Mouse (Mus musculus) limb, embryonic 10.5 days (tissue): ENCODE measurements at regions not wholly inside any gene's neighbourhood (a gene's known extent, or its start where the extent isn't known, plus 50 kb on each side); places are given as distances from the start of the nearest gene placed in this dataset.

Experiments used
- DNase-seq: peaks from one replicate; pipeline ENCODE4 v3.0.0-alpha.2; 2017; ENCODE audit warnings: low spot score
- H3K27ac ChIP-seq: fragments of 300-500 bp; sonication (generic); 2 replicates; pipeline ENCODE4 v1.5.1; 2016; ENCODE audit warnings: mild to moderate bottlenecking
- H3K27me3 ChIP-seq: fragments of 300-500 bp; sonication (generic); 2 replicates; pipeline ENCODE4 v1.6.1; 2016; ENCODE audit warnings: low read depth, mild to moderate bottlenecking; ENCODE audit not compliant: poor library complexity, severe bottlenecking
- H3K36me3 ChIP-seq: fragments of 300-500 bp; sonication (generic); 2 replicates; pipeline ENCODE4 v1.6.1; 2016; ENCODE audit warnings: mild to moderate bottlenecking, moderate library complexity
- H3K4me1 ChIP-seq: fragments of 300-500 bp; sonication (generic); 2 replicates; pipeline ENCODE4 v1.6.1; 2016
- H3K4me3 ChIP-seq: fragments of 300-500 bp; sonication (generic); 2 replicates; pipeline ENCODE4 v1.5.1; 2016; ENCODE audit warnings: mild to moderate bottlenecking, moderate library complexity
- H3K9me3 ChIP-seq: fragments of 300-500 bp; sonication (generic); replicated peaks from 2 replicates; pipeline ENCODE4 v1.6.1; 2016; ENCODE audit warnings: mild to moderate bottlenecking
- WGBS: fragments of 180-500 bp; shearing (Covaris S2); methylation state at CpG from one replicate; pipeline ENCODE4 v1.1.7; 2016; 5-methylcytosine and 5-hydroxymethylcytosine counted together

GRCm38 (mm10) chr12:99116491-99116890 is 196.1 kb downstream of the Ttc8 start:
- no peaks in the 10 kb centered on the region for H3K9me3 ChIP-seq
- H3K27me3 ChIP-seq, result no peaks in the 10 kb centered on the region
- H3K4me1 ChIP-seq, result no peaks in the 10 kb centered on the region
- DNase-seq, result no peak
- H3K27ac ChIP-seq, result no peak overlapping the region
- 42% methylated on average over 7 of the region's 7 CpGs for WGBS
- no peak overlapping the region for H3K4me3 ChIP-seq
- no peaks in the 10 kb centered on the region for H3K36me3 ChIP-seq

DNA sequence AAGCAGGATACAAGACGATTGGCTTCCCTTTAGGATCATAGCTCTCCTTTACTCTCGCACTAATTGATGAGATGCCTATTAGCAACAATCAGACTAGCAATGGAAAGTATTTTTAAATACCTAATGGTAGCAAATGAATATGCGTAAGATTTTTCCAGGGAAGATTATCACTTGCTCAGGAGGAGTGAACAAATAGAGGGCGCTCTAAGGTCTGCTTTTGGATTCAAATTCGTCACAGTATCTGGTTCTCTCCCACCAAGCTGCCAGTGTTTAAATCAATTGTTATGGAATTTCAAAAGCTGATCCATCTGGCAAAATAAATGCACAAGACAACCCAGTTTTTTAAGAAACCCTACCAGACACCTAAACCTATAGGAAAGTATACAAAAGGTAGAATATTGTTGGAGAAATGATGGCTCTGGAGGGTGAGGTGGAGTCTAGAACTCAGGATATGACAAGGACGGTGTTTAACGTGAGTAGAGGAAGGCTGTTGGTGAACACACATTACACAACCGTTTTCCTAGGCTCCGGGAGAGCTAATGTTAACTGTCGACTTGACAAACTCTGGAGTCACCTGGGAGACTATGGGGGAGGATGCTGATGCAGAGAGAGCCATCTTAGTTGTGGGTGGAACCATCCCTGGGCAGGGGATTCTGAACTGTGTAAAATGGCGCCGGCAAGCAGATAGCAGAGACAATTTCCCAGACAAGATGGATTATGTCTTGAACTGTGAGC is 198.2 kb downstream of the Ttc8 start:
- 89% methylated on average over 12 of the region's 12 CpGs for WGBS
- no peak for DNase-seq
- no peak overlapping the region for H3K27ac ChIP-seq
- no peaks in the 10 kb centered on the region for H3K27me3 ChIP-seq
- no peaks in the 10 kb centered on the region for H3K9me3 ChIP-seq
- no peaks in the 10 kb centered on the region for H3K36me3 ChIP-seq
- H3K4me1 ChIP-seq, result no peaks in the 10 kb centered on the region
- no peak overlapping the region for H3K4me3 ChIP-seq

DNA sequence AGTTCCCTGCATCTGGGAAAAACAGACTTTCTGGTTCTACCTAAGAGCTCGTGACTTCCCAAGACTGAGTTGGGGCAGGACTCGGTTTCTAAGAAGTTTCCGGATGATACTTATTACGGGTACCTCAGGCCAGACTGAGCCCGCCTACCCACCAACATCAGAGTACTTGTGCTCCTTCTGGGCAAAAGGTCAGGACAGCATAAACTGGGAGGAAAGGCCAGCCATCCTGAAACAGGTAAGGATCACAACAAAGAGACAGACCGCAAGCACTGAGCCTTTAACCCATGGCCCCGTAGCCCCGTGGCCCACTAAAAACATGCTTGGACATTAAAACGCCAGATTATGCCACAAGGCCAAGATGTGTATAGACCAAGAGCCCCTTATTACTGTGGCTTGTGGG is 199.6 kb downstream of the Ttc8 start:
- Histone ChIP-seq H3K27ac (no peak overlapping the region), H3K27me3 (no peaks in the 10 kb centered on the region), H3K4me1 (no peaks in the 10 kb centered on the region), H3K36me3 (no peaks in the 10 kb centered on the region), H3K4me3 (no peak overlapping the region), H3K9me3 (no peaks in the 10 kb centered on the region)
- no peak for DNase-seq
- WGBS, result 96% methylated on average over 9 of the region's 9 CpGs

- H3K9me3 ChIP-seq, result no peaks in the 10 kb centered on the region
- no peaks in the 10 kb centered on the region for H3K27me3 ChIP-seq
- 0 out of 2 replicates have a peak, but pooled peaks cover 3% of the 10 kb centered on the region for H3K4me1 ChIP-seq
- H3K36me3 ChIP-seq, result no peaks in the 10 kb centered on the region
- WGBS, result 84% methylated on average over 15 of the region's 15 CpGs
- no peak overlapping the region for H3K27ac ChIP-seq
- no peak for DNase-seq
- H3K4me3 ChIP-seq, result no peak overlapping the region
Observed at GRCm38 (mm10) chr12:99123611-99124495, 203.5 kb downstream of the Ttc8 start.

GRCm38 (mm10) chr12:99126129-99126528 is 205.8 kb downstream of the Ttc8 start:
- Histone ChIP-seq H3K27me3 (no peaks in the 10 kb centered on the region), H3K9me3 (no peaks in the 10 kb centered on the region), H3K36me3 (no peaks in the 10 kb centered on the region), H3K4me3 (no peak overlapping the region), H3K27ac (no peak overlapping the region), H3K4me1 (0 out of 2 replicates have a peak, but pooled peaks cover 3% of the 10 kb centered on the region)
- 92% methylated on average over 2 of the region's 2 CpGs for WGBS
- DNase-seq, result no peak
